Mouse (Mus musculus) adrenal gland, postnatal 14 days (tissue): ENCODE measurements around the gene Cript. TPM values are rescaled to one million over a fixed set of nuclear protein-coding genes. Genes with fewer than 3 reads are reported as not detected.
"Not testable (repeated sequence)": the region's sequence is repeated elsewhere in the genome, so short reads cannot be mapped to it uniquely, and the experiment has no call there.

ENCODE experiments used
- DNase-seq: peaks from one replicate; pipeline ENCODE4 v3.0.0; 2021; ENCODE audit warnings: mixed read lengths
- total RNA-seq: library from RNA; stranded (reverse); gene quantifications from 2 replicates; pipeline ENCODE4 v1.2.3, GENCODE M21; 2021

Gene Cript
- total RNA-seq, 1 experiment from 2014 or later: 55.5 TPM

- DNase-seq: peak; percentile 75
Observed at GRCm38 (mm10) chr17:87049696-87050095, 24.3 kb downstream of the Cript start.

- DNase-seq: peak; percentile 92
Observed at GRCm38 (mm10) chr17:87050469-87051175, 25.3 kb downstream of the Cript start.

GRCm38 (mm10) chr17:87051652-87052051 lies 26.3 kb downstream of the Cript start:
- DNase-seq: no peak

- DNase-seq: no peak
Observed at GRCm38 (mm10) chr17:87052432-87052831, 27.1 kb downstream of the Cript start.

GRCm38 (mm10) chr17:87053921-87054320 lies 28.6 kb downstream of the Cript start:
- DNase-seq: peak; percentile 53

- DNase-seq: peak; percentile 90
Observed at GRCm38 (mm10) chr17:87055051-87055459, 29.7 kb downstream of the Cript start.

- DNase-seq: no peak
Observed at GRCm38 (mm10) chr17:87055663-87056062, 30.3 kb downstream of the Cript start.

- DNase-seq: no peak
Observed at GRCm38 (mm10) chr17:87056761-87057160, 31.4 kb downstream of the Cript start.

GRCm38 (mm10) chr17:87057486-87058266 lies 32.3 kb downstream of the Cript start:
- DNase-seq: peak; percentile 27

GRCm38 (mm10) chr17:87062639-87063038 lies 37.3 kb downstream of the Cript start:
- DNase-seq: peak; percentile 31

GRCm38 (mm10) chr17:87063461-87063860 lies 38.1 kb downstream of the Cript start:
- DNase-seq: no peak

GRCm38 (mm10) chr17:87063969-87064368 lies 38.6 kb downstream of the Cript start:
- no peak for DNase-seq

GRCm38 (mm10) chr17:87068997-87069396 lies 43.6 kb downstream of the Cript start:
- DNase-seq: peak; percentile 19

- DNase-seq: not testable (repeated sequence)
Observed at GRCm38 (mm10) chr17:87072183-87072582, 46.8 kb downstream of the Cript start.

- peak; percentile 34 for DNase-seq
Observed at GRCm38 (mm10) chr17:87072766-87073440, 47.6 kb downstream of the Cript start.

- DNase-seq: no peak
Observed at GRCm38 (mm10) chr17:87073470-87073869, 48.1 kb downstream of the Cript start.

- DNase-seq: not testable (repeated sequence)
Observed at GRCm38 (mm10) chr17:87078217-87078616, 52.9 kb downstream of the Cript start.

- DNase-seq: no peak
Observed at GRCm38 (mm10) chr17:87080724-87081123, 55.4 kb downstream of the Cript start.

GRCm38 (mm10) chr17:87082547-87082946 lies 57.2 kb downstream of the Cript start:
- no peak for DNase-seq

GRCm38 (mm10) chr17:87083671-87084070 lies 58.3 kb downstream of the Cript start:
- DNase-seq: no peak
